Mouse (Mus musculus): ENCODE data around the gene Zdhhc4.

DNA sequence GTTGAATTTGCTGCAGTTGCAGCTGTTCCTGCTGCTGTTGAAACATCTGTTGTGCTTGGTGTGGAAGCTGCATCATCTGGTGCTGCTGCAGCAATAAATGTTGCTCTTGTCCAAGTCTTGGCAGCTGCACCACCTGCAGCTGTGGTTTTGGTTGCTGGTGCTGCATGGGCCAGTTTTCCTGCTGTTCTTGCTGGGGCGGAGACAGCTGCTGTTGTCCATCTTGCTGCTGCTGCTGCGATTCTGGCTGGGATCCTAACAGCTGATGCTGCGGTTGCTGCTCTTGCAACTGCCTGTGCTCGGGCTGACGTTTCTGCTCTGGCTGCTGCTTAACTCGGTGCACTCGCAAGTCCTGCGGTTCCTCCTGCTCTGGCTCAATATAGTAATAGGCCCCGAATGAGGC, 39.8 kb downstream of the Zdhhc4 start:
- TF ChIP-seq CHD2 (IDR thresholded peaks at IDR 0.05; ENCODE audit: low read depth, low read length) (no peak), ZNF384 (IDR thresholded peaks at IDR 0.05; ENCODE audit: low read depth, low read length) (no peak), MAFK (IDR thresholded peaks at IDR 0.05; ENCODE audit: insufficient read depth, low read depth, low read length) (no peak), HCFC1 (IDR thresholded peaks at IDR 0.05; ENCODE audit: borderline replicate concordance, insufficient read depth, low read length) (no peak)
